Mouse (Mus musculus) brain, adult 2 months (tissue): ENCODE measurements around the gene Hoxa9.
A peak's percentile ranks its signal among the peaks of the same experiment; 100 is the strongest.

ENCODE experiments used
- DNase-seq: peaks from one replicate; pipeline ENCODE4 v3.0.0; 2011; ENCODE audit warnings: low read depth, low spot score

Hoxa9 gene

DNA sequence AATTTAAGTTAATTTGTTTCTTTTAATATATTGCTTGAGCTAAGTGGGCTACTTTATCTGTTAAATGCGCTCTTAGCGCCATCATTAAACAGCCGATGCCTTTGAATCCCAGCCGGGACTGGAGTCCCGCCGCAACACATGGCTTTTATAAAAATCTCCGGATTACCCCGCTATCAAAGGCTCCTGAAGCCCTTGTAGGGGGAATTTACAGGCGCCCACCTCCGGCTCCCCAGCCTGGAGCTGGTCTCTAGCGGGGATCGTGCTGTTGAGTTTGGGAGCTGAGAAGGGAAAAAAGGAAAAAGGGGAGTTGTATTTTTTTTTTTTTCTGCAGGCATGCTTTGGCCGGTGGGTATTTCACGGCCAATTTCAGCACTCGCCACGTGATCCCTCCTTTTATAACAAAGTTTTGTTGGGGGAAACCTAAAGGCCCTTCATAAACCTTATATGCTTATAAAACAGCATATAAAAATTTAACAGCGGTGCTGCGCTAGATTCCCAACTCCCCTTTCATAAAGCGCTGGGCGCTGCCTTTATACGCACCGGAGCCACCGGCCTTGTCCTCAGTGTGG lies 13.7 kb upstream of the Hoxa9 start:
- DNase-seq, result no peak

DNA sequence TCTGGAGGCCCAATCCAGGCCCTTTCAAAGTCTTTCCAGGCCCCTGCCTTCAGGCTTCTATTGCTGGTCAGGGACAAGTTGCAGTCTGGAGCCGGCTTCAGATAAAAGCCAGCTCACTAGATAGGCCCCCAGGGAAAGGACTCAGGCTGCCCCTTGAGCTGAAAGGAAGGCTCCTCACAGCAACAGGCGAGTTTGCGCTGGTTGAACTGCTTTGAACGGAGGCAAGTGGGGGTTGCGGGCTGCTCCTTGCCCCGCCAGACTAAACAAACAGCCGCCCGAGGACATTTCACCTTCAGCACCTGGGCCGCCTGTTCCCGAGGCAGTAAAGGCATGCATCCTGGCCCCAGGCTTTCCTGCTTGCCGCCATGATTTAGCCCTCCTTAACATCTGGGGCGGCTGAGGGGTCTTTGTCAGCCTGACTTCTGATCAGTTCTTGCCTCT lies 12.8 kb upstream of the Hoxa9 start:
- DNase-seq, result no peak

DNA sequence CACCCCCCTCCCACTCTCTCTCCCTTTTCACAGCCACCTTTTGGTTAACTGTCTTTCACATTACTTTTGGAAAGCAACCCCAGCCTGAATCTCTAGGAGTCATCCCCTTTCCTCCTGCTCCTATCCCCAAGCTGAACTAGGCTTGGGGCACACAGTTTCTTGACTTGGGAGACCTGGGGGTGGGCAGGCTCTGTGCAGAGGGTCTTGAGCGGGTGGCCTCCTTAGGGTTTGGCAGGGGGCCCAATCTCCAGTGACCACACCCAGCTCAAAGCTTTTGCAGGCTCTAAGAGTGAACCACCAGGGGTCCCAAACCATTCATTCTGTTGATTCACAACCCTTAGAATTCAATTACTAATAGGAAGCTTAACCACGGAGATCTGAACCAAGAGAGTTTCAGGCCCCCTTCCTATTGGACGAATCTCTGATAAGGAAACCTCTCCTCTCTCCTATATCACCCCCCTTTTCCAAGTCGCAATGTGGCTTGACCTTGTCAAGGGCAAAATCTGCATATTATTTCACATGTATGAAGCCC lies 12.0 kb upstream of the Hoxa9 start:
- no peak for DNase-seq

DNA sequence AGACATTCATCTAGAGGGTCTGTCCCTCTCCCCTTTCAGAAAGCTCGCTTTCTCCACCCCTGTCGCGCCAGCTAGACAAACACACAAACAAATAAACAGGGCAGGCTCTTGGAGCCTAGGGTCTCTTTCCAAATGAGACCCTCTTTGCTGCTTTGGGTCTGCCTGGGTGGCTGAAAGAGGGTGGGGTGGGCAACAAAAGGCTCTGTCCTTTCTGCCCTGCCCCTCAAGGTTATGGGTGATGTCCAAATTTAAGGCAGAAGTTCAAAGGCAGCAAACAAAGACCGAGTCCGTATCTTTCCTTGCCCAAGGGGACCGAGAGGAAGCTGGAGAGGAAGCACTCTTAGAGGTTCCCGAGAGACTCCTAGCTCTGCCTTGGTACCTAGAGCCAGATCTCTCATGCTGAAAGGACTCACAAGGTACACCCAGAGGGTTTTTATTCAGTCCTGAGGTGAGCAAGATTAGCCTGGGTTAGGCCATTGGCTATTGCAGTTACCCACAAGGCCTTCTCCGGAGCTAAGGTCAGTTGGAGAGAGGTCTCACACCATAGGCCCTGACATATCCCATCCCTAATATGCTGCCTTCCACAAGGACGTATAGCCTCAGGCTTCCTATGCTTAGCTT lies 10.2 kb upstream of the Hoxa9 start:
- DNase-seq, result no peak

DNA sequence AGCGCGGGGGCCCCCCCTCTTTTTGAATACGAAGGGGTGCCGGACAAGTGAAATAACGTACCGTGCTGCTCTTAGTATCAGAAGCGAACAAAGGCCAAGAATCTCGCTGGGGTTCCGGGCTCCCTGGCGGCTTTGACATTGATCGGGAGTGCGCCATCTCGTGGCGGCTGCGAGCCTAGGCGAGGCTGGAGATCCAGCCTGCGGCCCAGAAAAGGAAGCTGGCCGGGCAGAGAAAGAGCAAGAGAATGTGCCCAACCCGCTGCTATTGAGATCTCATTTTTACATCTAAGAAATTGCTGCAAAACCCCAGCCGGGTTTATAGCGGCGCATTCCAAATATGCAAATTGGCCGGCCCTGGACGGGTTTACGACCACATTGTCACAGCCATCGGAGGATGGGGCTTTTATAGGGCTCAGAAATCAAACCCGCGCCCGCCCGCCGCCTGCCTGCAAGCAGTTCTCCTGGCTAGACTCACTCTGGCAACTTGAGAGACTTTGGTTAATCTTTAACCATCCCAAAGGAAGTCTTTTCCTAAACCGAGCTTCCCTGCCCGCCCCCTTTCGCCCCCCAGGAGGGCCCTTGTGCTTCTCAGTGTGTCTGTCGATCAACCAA lies 9.6 kb upstream of the Hoxa9 start, which contains the start of gene Hoxa10:
Gene Hoxa10 (minus strand): TSS at position 466 of the 612 bp plus-strand sequence.
- DNase-seq, result peak; percentile 35

GRCm38 (mm10) chr6:52239625-52240388 lies 8.9 kb upstream of the Hoxa9 start:
- no peak for DNase-seq

GRCm38 (mm10) chr6:52238976-52239375 lies 8.1 kb upstream of the Hoxa9 start:
- no peak for DNase-seq

DNA sequence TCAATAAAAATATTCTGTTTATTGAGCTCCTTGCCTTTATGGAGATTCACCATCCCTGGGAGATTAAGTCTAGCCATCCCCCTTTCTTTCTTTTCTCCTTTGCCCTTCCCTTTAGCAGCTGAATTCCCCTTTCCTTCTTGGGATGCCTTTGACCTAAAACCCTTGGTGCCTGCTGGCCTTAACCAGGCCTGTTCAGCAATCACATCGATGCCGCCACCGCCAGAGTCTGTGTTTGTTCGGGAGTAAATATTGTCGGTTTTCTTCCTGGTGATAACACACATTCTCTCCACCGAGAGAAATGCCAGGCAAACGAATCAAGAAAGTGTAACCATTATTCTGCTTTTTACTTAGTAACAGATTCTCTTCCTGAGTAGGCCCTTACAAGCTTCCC lies 7.3 kb upstream of the Hoxa9 start:
- no peak for DNase-seq

- DNase-seq, result no peak
These were observed 6.7 kb upstream of the Hoxa9 start for GRCm38 (mm10) chr6:52237346-52238154.

DNA sequence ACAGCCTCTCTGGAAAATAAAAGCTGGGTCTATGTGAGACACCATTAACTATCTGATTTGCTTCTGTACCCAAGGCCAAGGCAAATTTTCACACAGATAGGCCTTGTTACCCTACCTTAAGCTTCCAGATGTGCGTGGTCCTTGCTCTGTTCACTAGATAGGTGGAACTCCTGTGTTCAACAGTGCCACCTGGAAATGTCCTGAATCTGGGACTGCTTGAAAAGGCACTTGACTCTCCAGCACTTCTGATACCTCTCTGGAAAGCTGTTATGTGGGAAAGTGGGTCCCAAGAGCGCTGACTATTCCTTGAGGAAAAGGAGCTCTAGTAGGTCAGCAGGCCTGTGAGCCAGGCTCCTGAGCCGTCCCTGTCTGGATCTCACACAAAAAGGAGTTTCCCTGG lies 5.9 kb upstream of the Hoxa9 start:
- DNase-seq, result no peak

DNA sequence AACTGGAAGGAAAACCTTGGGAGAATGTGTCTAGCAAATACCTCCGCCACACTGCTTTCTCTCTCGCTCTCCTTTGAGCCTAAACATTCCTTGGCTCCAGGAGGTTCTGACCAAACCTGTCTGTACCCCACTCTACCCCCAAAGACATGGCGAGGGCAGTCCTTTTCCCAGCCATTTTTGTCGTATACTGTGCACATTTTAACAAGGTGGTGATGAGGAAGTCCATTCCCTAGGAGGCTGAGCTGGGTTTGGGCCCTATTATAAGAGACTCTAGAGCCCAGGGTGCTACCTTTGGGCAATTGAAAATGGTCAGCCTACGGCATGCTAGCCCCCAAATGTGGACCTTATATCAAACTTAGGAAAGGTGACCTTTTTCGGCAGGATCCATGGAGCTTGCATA lies 5.0 kb upstream of the Hoxa9 start:
- DNase-seq, result no peak

DNA sequence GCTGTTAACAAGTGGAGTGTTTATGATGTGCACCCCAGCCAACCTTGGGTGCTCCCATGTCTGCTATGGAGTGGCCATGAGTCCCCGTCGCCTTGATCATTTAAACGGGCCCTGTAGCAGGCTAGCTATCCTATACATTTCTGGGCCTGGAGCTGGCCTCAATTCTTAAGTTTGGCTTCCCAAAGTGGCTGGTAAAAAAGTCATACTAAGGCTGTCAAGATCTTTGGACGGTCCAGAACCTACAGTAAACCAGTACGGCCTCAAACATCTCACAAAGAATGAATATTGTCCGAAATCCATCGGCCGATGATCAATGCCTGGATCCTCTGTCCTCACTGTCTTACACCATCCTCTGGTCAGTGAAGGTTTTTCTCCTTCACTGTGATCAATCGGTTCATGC lies 4.4 kb upstream of the Hoxa9 start:
- no peak for DNase-seq

GRCm38 (mm10) chr6:52234428-52235140 lies 3.7 kb upstream of the Hoxa9 start:
- DNase-seq, result no peak

GRCm38 (mm10) chr6:52233546-52234427 lies 2.9 kb upstream of the Hoxa9 start:
- DNase-seq, result no peak

GRCm38 (mm10) chr6:52232984-52233545 lies 2.2 kb upstream of the Hoxa9 start:
- no peak for DNase-seq

DNA sequence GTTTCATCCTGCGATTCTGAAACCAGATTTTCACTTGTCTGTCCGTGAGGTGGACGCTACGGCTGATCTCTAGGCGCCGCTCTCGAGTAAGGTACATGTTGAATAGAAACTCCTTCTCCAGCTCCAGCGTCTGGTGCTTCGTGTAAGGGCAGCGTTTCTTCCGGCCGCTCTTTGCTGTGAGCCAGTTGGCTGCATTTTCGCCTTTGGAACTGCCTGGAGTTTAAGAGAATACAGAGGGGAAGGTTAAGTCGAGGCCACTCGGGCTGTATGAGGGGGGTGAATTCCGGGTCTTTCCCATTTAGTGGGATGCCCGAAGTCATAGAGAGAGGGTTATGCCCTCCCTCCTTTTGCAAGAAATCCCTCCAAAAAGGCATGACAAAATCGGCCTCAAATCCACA lies 1.7 kb upstream of the Hoxa9 start:
- no peak for DNase-seq

DNA sequence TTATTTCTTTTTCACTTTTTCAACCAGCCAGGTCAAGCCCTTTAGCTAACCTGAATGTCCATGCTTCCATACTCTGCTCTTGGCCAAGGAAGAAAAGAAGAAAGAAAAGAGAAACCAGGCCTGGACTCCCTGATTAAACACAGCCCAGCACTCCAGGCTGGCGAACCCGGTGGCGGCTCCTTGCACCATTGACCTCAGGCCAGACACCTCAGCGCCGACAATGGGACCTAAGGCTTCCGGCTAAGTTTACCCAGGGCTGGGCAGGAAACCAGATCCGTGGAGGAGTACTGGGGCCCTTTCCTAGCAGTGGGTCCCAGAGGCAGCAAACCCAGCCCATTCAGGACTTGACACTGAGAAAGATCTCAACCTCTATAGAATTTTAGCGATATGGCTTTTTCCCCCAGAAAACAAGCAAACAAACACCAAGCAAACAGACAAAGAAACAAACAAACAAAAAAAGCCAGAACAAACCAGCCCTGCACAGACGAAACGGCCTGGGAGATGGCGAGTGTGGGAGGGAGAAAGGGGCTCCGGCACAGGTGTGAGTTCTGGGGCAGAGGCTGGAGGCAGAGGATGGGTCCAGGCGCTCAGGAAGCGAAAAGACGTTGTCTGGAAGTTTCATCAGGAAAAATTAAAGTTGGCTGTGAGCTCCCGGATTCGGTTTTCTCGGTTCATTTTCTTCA lies 1.1 kb upstream of the Hoxa9 start:
- no peak for DNase-seq

DNA sequence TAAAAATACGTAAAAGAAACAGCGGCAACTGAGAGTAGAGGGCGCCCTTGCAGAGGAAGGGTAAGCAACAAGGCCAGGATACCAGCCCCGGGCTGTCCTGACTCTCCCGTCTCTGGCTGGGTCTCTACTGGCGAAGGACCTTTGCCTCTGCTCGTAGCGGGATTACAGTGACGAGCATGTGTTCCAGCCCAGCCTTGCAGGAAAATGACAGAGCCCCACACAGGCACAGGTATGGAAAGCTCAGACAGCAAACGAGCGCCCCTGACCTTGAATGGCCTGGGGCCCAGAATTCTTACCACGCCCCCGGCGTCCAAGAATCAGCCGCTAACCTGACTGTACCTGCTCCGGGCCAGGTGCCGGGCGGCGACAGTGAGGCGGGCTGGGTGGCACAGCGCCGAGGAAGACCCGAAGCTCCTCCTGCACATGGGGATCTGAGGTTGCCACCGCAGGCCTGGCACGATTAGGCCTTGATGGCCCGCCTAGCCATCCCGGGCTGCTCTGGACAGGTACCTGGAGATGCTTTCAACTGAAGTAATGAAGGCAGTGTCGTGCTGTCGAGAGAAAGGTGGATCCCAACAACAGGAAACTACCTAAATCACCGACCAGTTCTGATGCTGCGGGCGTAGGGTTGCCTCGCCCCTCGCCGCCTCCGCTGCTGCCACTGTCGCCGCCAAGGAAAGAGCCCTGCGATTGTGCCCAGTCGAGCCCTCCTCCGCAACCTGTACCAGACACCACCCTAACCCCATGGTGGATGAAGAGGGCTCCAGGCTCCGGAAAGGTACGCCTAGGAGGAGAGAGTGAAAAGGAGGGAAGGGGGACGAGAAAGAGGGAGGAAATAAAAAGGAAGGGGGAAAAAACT lies 1.1 kb downstream of the Hoxa9 start:
- no peak for DNase-seq
